Mouse (Mus musculus) hindbrain, postnatal 0 days (tissue): ENCODE data around the gene Dnah5. TPM values are rescaled to one million over a fixed set of nuclear protein-coding genes. Genes with fewer than 3 reads are reported as not detected.
"Not testable (repeated sequence)": the region's sequence is repeated elsewhere in the genome, so short reads cannot be mapped to it uniquely, and the experiment has no call there.

Source experiments
- ATAC-seq: fragments of 200-750 bp; cut with Nextera tagmentation; 2 replicates; pipeline ENCODE4 v1.8.0; 2017; ENCODE audit warnings: mild to moderate bottlenecking, moderate TSS enrichment, moderate library complexity
- DNase-seq: peaks from one replicate; pipeline ENCODE4 v3.0.0-alpha.2; 2015; ENCODE audit warnings: low spot score
- H3K27ac ChIP-seq: fragments of 300-500 bp; sonication (generic); 2 replicates; pipeline ENCODE4 v1.5.1; 2014; ENCODE audit warnings: mild to moderate bottlenecking
- H3K27me3 ChIP-seq: fragments of 300-500 bp; sonication (generic); 2 replicates; pipeline ENCODE4 v1.6.1; 2014; ENCODE audit warnings: low read length, mixed read lengths; ENCODE audit not compliant: insufficient read depth
- H3K36me3 ChIP-seq: fragments of 300-500 bp; sonication (generic); 2 replicates; pipeline ENCODE4 v1.6.1; 2014; ENCODE audit warnings: low read length, mixed read lengths; ENCODE audit not compliant: insufficient read depth
- H3K4me1 ChIP-seq: fragments of 300-500 bp; sonication (generic); 2 replicates; pipeline ENCODE4 v1.6.1; 2014; ENCODE audit warnings: antibody characterized with exemption, low read length, mixed read lengths; ENCODE audit not compliant: insufficient read depth
- H3K4me2 ChIP-seq: fragments of 300-500 bp; sonication (generic); 2 replicates; pipeline ENCODE4 v1.6.1; 2014; ENCODE audit warnings: low read depth, mild to moderate bottlenecking, low read length, moderate library complexity, mixed read lengths
- H3K4me3 ChIP-seq: fragments of 300-500 bp; sonication (generic); 2 replicates; pipeline ENCODE4 v1.5.1; 2014; ENCODE audit warnings: low read length
- H3K9ac ChIP-seq: fragments of 300-500 bp; sonication (generic); replicated peaks from 2 replicates; pipeline ENCODE4 v1.6.1; 2014; ENCODE audit warnings: mild to moderate bottlenecking, low read length, moderate library complexity, mixed read lengths
- H3K9me3 ChIP-seq: fragments of 300-500 bp; sonication (generic); 2 replicates; pipeline ENCODE4 v1.6.1; 2016; ENCODE audit warnings: low read length, mixed read lengths
- CTCF ChIP-seq: IDR thresholded peaks from 2 replicates; pipeline ENCODE4 v1.5.1; 2016; ENCODE audit warnings: antibody characterized with exemption, control low read depth, low read depth
- WGBS: fragments of 180-500 bp; shearing (Covaris S2); extraction: QIAGEN DNeasy Blood & Tissue Kit; methylation state at CpG from one replicate; pipeline ENCODE4 v1.1.7; 2014; 5-methylcytosine and 5-hydroxymethylcytosine counted together
- polyA plus RNA-seq: library from polyadenylated mRNA; unstranded; fragments of >200 nt; fragmentation: Nextera tagmentation; extraction: Ambion mirVana; gene quantifications from 2 replicates; pipeline ENCODE4 v1.2.1, GENCODE M21; 2015
- total RNA-seq: library from RNA; depleted of rRNA; stranded (reverse); fragments of >200 nt; gene quantifications from 2 replicates; pipeline ENCODE4 v1.2.3, GENCODE M21; 2014

The Dnah5 gene
- total and polyA plus RNA-seq, 2 experiments from 2014 or later = 0.11 to 0.58 TPM

- no peaks in the 10 kb centered on the region for H3K9me3 ChIP-seq
- H3K27ac ChIP-seq = no peak overlapping the region
- TF ChIP-seq CTCF = no peak
- DNase-seq (peak; percentile 25), ATAC-seq (no peak)
- H3K27me3 ChIP-seq = no peaks in the 10 kb centered on the region
- H3K4me2 ChIP-seq = no peak overlapping the region
- WGBS = 63% methylated on average over 2 of the region's 2 CpGs
- H3K4me3 ChIP-seq = no peak overlapping the region
- no peak overlapping the region for H3K9ac ChIP-seq
- no peaks in the 10 kb centered on the region; the same call in 1 of the 2 replicates for H3K4me1 ChIP-seq
- no peaks in the 10 kb centered on the region for H3K36me3 ChIP-seq
These were observed 201.6 kb downstream of the Dnah5 start for GRCm38 (mm10) chr15:28405136-28405535.

GRCm38 (mm10) chr15:28439702-28440101 is 236.2 kb downstream of the Dnah5 start:
- TF ChIP-seq CTCF = no peak
- H3K9me3 ChIP-seq = no peaks in the 10 kb centered on the region
- no peak overlapping the region for H3K27ac ChIP-seq
- DNase-seq (no peak), ATAC-seq (no peak)
- no peak overlapping the region for H3K9ac ChIP-seq
- 89% methylated on average over 4 of the region's 4 CpGs for WGBS
- H3K4me3 ChIP-seq = no peak overlapping the region
- H3K4me2 ChIP-seq = no peak overlapping the region
- H3K36me3 ChIP-seq = no peaks in the 10 kb centered on the region
- H3K27me3 ChIP-seq = no peaks in the 10 kb centered on the region
- no peaks in the 10 kb centered on the region for H3K4me1 ChIP-seq

- no peaks in the 10 kb centered on the region for H3K36me3 ChIP-seq
- H3K4me1 ChIP-seq = no peaks in the 10 kb centered on the region
- H3K27ac ChIP-seq = no peak overlapping the region
- H3K27me3 ChIP-seq = no peaks in the 10 kb centered on the region
- no peak overlapping the region for H3K4me2 ChIP-seq
- no peak for ATAC-seq
- no peak for TF ChIP-seq CTCF
- no peak overlapping the region for H3K9ac ChIP-seq
- H3K4me3 ChIP-seq = no peak overlapping the region
- no peaks in the 10 kb centered on the region for H3K9me3 ChIP-seq
- 94% methylated on average over 4 of the region's 4 CpGs for WGBS
- no peak for DNase-seq
These were observed 240.9 kb downstream of the Dnah5 start for GRCm38 (mm10) chr15:28444494-28444893.

DNA sequence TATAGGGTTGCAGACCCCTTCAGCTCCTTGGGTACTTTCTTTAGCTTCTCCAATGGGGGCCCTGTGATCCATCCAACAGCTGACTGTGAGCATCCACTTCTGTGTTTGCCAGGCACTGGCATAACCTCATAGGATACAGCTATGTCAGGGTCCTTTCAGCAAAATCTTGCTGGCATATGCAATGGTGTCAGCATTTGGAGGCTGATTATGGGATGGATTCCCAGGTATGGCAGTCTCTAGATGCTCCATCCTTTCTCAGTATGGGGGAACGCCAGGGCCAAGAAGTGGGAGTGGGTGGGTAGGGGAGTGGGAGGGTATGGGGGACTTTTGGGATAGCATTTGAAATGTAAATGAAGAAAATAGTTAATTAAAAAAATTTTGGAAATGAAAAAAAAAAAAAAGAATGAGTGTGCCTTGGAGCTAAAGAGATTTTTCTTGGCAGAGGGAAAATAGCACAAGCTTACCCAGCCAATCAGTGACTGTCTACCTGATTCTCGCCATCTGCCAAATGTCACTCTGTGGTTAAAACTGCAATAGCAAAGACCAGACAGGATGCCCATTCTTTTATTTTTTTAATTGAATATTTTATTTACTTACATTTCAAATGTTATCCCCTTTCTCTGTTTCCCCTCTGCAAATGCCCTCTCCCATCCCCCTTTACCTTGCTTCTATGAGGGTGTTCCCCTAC is 257.7 kb downstream of the Dnah5 start:
- 93% methylated on average over 2 of the region's 2 CpGs for WGBS
- not testable (repeated sequence) for H3K4me2 ChIP-seq, DNase-seq, H3K27me3 ChIP-seq, H3K36me3 ChIP-seq, H3K4me1 ChIP-seq, ATAC-seq, H3K9ac ChIP-seq, H3K4me3 ChIP-seq, H3K9me3 ChIP-seq, H3K27ac ChIP-seq

- H3K27ac ChIP-seq = no peak overlapping the region
These were observed 263.2 kb downstream of the Dnah5 start for GRCm38 (mm10) chr15:28466591-28467247.

GRCm38 (mm10) chr15:28473749-28474390 is 270.3 kb downstream of the Dnah5 start:
- Histone ChIP-seq H3K4me3 (no peak overlapping the region), H3K36me3 (no peaks in the 10 kb centered on the region), H3K27me3 (no peaks in the 10 kb centered on the region), H3K4me1 (no peaks in the 10 kb centered on the region), H3K27ac (no peak overlapping the region), H3K4me2 (no peak overlapping the region), H3K9me3 (no peaks in the 10 kb centered on the region), H3K9ac (no peak overlapping the region)
- WGBS = 70% methylated on average over 6 of the region's 6 CpGs
- DNase-seq (no peak), ATAC-seq (no peak)
- TF ChIP-seq CTCF = no peak

More at GRCm38 (mm10) chr15:28466591-28467247, 263.2 kb downstream of the Dnah5 start:
- no peak for ATAC-seq
- 79% methylated on average over 3 of the region's 3 CpGs for WGBS
- DNase-seq = no peak
- no peak for TF ChIP-seq CTCF
- Histone ChIP-seq H3K9ac (no peak overlapping the region), H3K4me2 (no peak overlapping the region), H3K4me3 (no peak overlapping the region), H3K4me1 (no peaks in the 10 kb centered on the region), H3K27me3 (no peaks in the 10 kb centered on the region), H3K9me3 (no peaks in the 10 kb centered on the region), H3K36me3 (no peaks in the 10 kb centered on the region)
